Mouse (Mus musculus): ENCODE measurements at regions not wholly inside any gene's neighbourhood (a gene's known extent, or its start where the extent isn't known, plus 50 kb on each side); places are given as distances from the start of the nearest gene placed in this dataset.
A peak's percentile ranks its signal among the peaks of the same experiment; 100 is the strongest.
"Not testable (repeated sequence)": the region's sequence is repeated elsewhere in the genome, so short reads cannot be mapped to it uniquely, and the experiment has no call there.

DNA sequence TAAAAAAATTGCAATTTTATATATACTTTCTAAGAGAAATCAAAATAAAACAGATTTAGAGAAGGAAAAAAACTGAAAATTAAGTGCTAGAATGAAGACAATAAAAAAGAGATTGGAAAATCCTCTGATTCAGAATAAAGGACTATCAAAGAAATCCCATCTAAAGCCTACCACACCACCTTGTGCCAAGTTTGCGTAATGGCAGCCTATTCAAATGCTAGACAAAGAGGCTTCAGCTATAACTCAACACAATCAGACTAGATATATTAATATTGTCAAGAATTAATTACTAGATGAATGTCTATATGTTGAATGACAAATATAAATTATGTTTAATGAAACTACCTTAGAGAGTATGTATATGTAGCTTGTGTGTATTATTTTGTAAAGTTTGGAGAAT, 221.9 kb upstream of the Ascc3 start:
- DNase-seq = peak; percentile 11

DNA sequence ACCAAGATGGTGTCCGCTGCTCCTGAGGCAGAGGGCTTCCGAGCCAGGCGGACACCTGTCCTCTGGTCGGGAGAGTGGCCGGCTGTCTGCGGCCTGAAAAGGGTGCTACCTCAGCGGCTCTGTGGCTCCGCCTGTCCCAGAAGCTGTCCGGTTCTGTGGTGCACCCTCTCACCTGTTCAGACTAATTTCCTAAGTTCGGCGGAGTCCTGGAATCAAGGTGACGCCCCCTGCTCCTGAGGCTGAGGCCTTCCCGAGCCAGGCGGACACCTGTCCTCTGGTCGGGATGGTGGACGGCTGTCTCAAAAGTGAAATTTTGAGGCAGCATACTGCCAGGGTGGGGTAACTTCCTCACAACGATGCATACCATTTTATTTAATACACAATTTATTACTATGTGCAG, 199.9 kb upstream of the Ascc3 start:
- DNase-seq = not testable (repeated sequence)
